Mouse (Mus musculus) forebrain, embryonic 15.5 days (tissue): ENCODE results near the gene Rpn1. TPM values are rescaled to one million over a fixed set of nuclear protein-coding genes. Genes with fewer than 3 reads are reported as not detected.

ENCODE experiments used
- ATAC-seq: fragments of 200-750 bp; cut with Nextera tagmentation; replicated peaks from 2 replicates; pipeline ENCODE4 v1.8.0; 2017; ENCODE audit warnings: mild to moderate bottlenecking, moderate TSS enrichment, moderate library complexity
- H3K27ac ChIP-seq: fragments of 300-500 bp; sonication (generic); replicated peaks from 2 replicates; pipeline ENCODE4 v1.5.1; 2015; ENCODE audit warnings: mild to moderate bottlenecking, inconsistent platforms
- H3K27me3 ChIP-seq: fragments of 300-500 bp; sonication (generic); 2 replicates; pipeline ENCODE4 v1.6.1; 2015; ENCODE audit warnings: inconsistent platforms
- H3K36me3 ChIP-seq: fragments of 300-500 bp; sonication (generic); 2 replicates; pipeline ENCODE4 v1.6.1; 2015; ENCODE audit warnings: mild to moderate bottlenecking, inconsistent platforms
- H3K4me1 ChIP-seq: fragments of 300-500 bp; sonication (generic); 2 replicates; pipeline ENCODE4 v1.6.1; 2015; ENCODE audit warnings: inconsistent platforms
- H3K4me2 ChIP-seq: fragments of 300-500 bp; sonication (generic); replicated peaks from 2 replicates; pipeline ENCODE4 v1.6.1; 2015; ENCODE audit warnings: mild to moderate bottlenecking, inconsistent platforms
- H3K4me3 ChIP-seq: fragments of 300-500 bp; sonication (generic); 2 replicates; pipeline ENCODE4 v1.5.1; 2015; ENCODE audit warnings: mild to moderate bottlenecking, inconsistent platforms
- H3K9ac ChIP-seq: fragments of 300-500 bp; sonication (generic); replicated peaks from 2 replicates; pipeline ENCODE4 v1.6.1; 2015; ENCODE audit warnings: mild to moderate bottlenecking, inconsistent platforms
- H3K9me3 ChIP-seq: fragments of 300-500 bp; sonication (generic); 2 replicates; pipeline ENCODE4 v1.6.1; 2016; ENCODE audit warnings: inconsistent platforms
- WGBS: fragments of 180-500 bp; shearing (Covaris S2); methylation state at CpG from one replicate; pipeline ENCODE4 v1.1.7; 2015; ENCODE audit warnings: mixed read lengths; 5-methylcytosine and 5-hydroxymethylcytosine counted together
- polyA plus RNA-seq: library from polyadenylated mRNA; unstranded; fragments of >200 nt; fragmentation: Nextera tagmentation; extraction: Ambion mirVana; gene quantifications from 2 replicates; pipeline ENCODE4 v1.2.1, GENCODE M21; 2015

The Rpn1 gene
- polyA plus RNA-seq, 1 experiment from 2014 or later: 262 TPM

- Histone ChIP-seq H3K4me3 (no peak overlapping the region), H3K9me3 (no peaks in the 10 kb centered on the region), H3K4me1 (no peaks in the 10 kb centered on the region), H3K27ac (no peak overlapping the region), H3K9ac (no peak overlapping the region), H3K27me3 (peaks cover 8% of the 10 kb centered on the region; the same call in 1 of the 2 replicates), H3K4me2 (no peak overlapping the region), H3K36me3 (no peaks in the 10 kb centered on the region)
- WGBS: 77% methylated on average over 11 of the region's 11 CpGs
- ATAC-seq: no peak
These were observed 30.8 kb upstream of the Rpn1 start for GRCm38 (mm10) chr6:88053228-88054080.

GRCm38 (mm10) chr6:88054081-88054835 is 30.0 kb upstream of the Rpn1 start:
- no peak overlapping the region for H3K9ac ChIP-seq
- 62% methylated on average over 9 of the region's 9 CpGs for WGBS
- no peaks in the 10 kb centered on the region for H3K9me3 ChIP-seq
- H3K4me3 ChIP-seq: no peak overlapping the region
- H3K27me3 ChIP-seq: 0 out of 2 replicates have a peak, but pooled peaks cover 3% of the 10 kb centered on the region
- no peak for ATAC-seq
- H3K4me2 ChIP-seq: no peak overlapping the region
- no peaks in the 10 kb centered on the region for H3K36me3 ChIP-seq
- H3K27ac ChIP-seq: no peak overlapping the region
- no peaks in the 10 kb centered on the region for H3K4me1 ChIP-seq

GRCm38 (mm10) chr6:88055663-88056062 is 28.6 kb upstream of the Rpn1 start:
- no peak overlapping the region for H3K4me2 ChIP-seq
- no peak overlapping the region for H3K9ac ChIP-seq
- 78% methylated on average over 5 of the region's 5 CpGs for WGBS
- H3K4me1 ChIP-seq: no peaks in the 10 kb centered on the region
- no peaks in the 10 kb centered on the region for H3K36me3 ChIP-seq
- no peak overlapping the region for H3K4me3 ChIP-seq
- H3K9me3 ChIP-seq: no peaks in the 10 kb centered on the region
- H3K27me3 ChIP-seq: no peaks in the 10 kb centered on the region
- no peak overlapping the region for H3K27ac ChIP-seq
- ATAC-seq: no peak

GRCm38 (mm10) chr6:88056866-88057265 is 27.4 kb upstream of the Rpn1 start:
- Histone ChIP-seq H3K4me1 (no peaks in the 10 kb centered on the region), H3K36me3 (no peaks in the 10 kb centered on the region), H3K27me3 (no peaks in the 10 kb centered on the region), H3K9me3 (no peaks in the 10 kb centered on the region), H3K4me3 (no peak overlapping the region), H3K4me2 (no peak overlapping the region), H3K27ac (no peak overlapping the region), H3K9ac (no peak overlapping the region)
- ATAC-seq: no peak
- WGBS: 94% methylated on average over 5 of the region's 5 CpGs

- ATAC-seq: no peak
- Histone ChIP-seq H3K9ac (no peak overlapping the region), H3K4me2 (no peak overlapping the region), H3K27ac (no peak overlapping the region), H3K9me3 (no peaks in the 10 kb centered on the region), H3K4me1 (no peaks in the 10 kb centered on the region), H3K36me3 (no peaks in the 10 kb centered on the region), H3K4me3 (no peak overlapping the region), H3K27me3 (no peaks in the 10 kb centered on the region)
- 81% methylated on average over 5 of the region's 5 CpGs for WGBS
These were observed 24.4 kb upstream of the Rpn1 start for GRCm38 (mm10) chr6:88059903-88060302.

GRCm38 (mm10) chr6:88060602-88061001 is 23.7 kb upstream of the Rpn1 start:
- ATAC-seq: no peak
- no peak overlapping the region for H3K4me2 ChIP-seq
- H3K27ac ChIP-seq: no peak overlapping the region
- H3K27me3 ChIP-seq: no peaks in the 10 kb centered on the region
- H3K9ac ChIP-seq: no peak overlapping the region
- no peak overlapping the region for H3K4me3 ChIP-seq
- H3K36me3 ChIP-seq: no peaks in the 10 kb centered on the region
- WGBS: 90% methylated on average over 4 of the region's 4 CpGs
- no peaks in the 10 kb centered on the region for H3K4me1 ChIP-seq
- H3K9me3 ChIP-seq: no peaks in the 10 kb centered on the region

GRCm38 (mm10) chr6:88061406-88061805 is 22.9 kb upstream of the Rpn1 start:
- 89% methylated on average over 4 of the region's 4 CpGs for WGBS
- ATAC-seq: no peak
- H3K36me3 ChIP-seq: no peaks in the 10 kb centered on the region

GRCm38 (mm10) chr6:88062398-88062797 is 21.9 kb upstream of the Rpn1 start:
- 85% methylated on average over 4 of the region's 4 CpGs for WGBS

More at GRCm38 (mm10) chr6:88061406-88061805, 22.9 kb upstream of the Rpn1 start:
- H3K27me3 ChIP-seq: no peaks in the 10 kb centered on the region
- no peak overlapping the region for H3K27ac ChIP-seq
- H3K4me1 ChIP-seq: no peaks in the 10 kb centered on the region
- H3K4me2 ChIP-seq: no peak overlapping the region
- no peaks in the 10 kb centered on the region for H3K9me3 ChIP-seq
- H3K4me3 ChIP-seq: no peak overlapping the region
- H3K9ac ChIP-seq: no peak overlapping the region

GRCm38 (mm10) chr6:88064072-88064642 is 20.1 kb upstream of the Rpn1 start:
- no peak overlapping the region for H3K9ac ChIP-seq
- no peaks in the 10 kb centered on the region for H3K9me3 ChIP-seq
- no peak for ATAC-seq
- WGBS: 93% methylated on average over 3 of the region's 3 CpGs
- H3K27me3 ChIP-seq: no peaks in the 10 kb centered on the region
- H3K4me1 ChIP-seq: no peaks in the 10 kb centered on the region
- H3K27ac ChIP-seq: no peak overlapping the region
- H3K4me3 ChIP-seq: no peak overlapping the region
- H3K4me2 ChIP-seq: no peak overlapping the region
- H3K36me3 ChIP-seq: no peaks in the 10 kb centered on the region

More at GRCm38 (mm10) chr6:88062398-88062797, 21.9 kb upstream of the Rpn1 start:
- no peaks in the 10 kb centered on the region for H3K27me3 ChIP-seq
- no peaks in the 10 kb centered on the region for H3K36me3 ChIP-seq
- H3K4me3 ChIP-seq: no peak overlapping the region
- H3K4me1 ChIP-seq: no peaks in the 10 kb centered on the region
- H3K27ac ChIP-seq: no peak overlapping the region
- H3K4me2 ChIP-seq: no peak overlapping the region
- no peak for ATAC-seq
- H3K9me3 ChIP-seq: no peaks in the 10 kb centered on the region
- H3K9ac ChIP-seq: no peak overlapping the region

- Histone ChIP-seq H3K9ac (no peak overlapping the region), H3K4me2 (no peak overlapping the region), H3K36me3 (no peaks in the 10 kb centered on the region), H3K4me1 (no peaks in the 10 kb centered on the region), H3K4me3 (no peak overlapping the region), H3K9me3 (no peaks in the 10 kb centered on the region), H3K27ac (no peak overlapping the region), H3K27me3 (no peaks in the 10 kb centered on the region)
- ATAC-seq: no peak
- WGBS: 41% methylated on average over 4 of the region's 4 CpGs
These were observed 19.2 kb upstream of the Rpn1 start for GRCm38 (mm10) chr6:88065116-88065515.

GRCm38 (mm10) chr6:88065968-88066367 is 18.3 kb upstream of the Rpn1 start:
- Histone ChIP-seq H3K27ac (no peak overlapping the region), H3K27me3 (no peaks in the 10 kb centered on the region), H3K4me1 (no peaks in the 10 kb centered on the region), H3K9ac (no peak overlapping the region), H3K9me3 (no peaks in the 10 kb centered on the region), H3K36me3 (no peaks in the 10 kb centered on the region), H3K4me3 (no peak overlapping the region), H3K4me2 (no peak overlapping the region)
- WGBS: 39% methylated on average over 3 of the region's 3 CpGs
- no peak for ATAC-seq

GRCm38 (mm10) chr6:88067722-88068121 is 16.6 kb upstream of the Rpn1 start:
- H3K27me3 ChIP-seq: peaks cover 2% of the 10 kb centered on the region; the same call in 1 of the 2 replicates
- H3K4me2 ChIP-seq: no peak overlapping the region
- H3K4me3 ChIP-seq: no peak overlapping the region
- H3K9me3 ChIP-seq: no peaks in the 10 kb centered on the region
- ATAC-seq: no peak
- H3K36me3 ChIP-seq: no peaks in the 10 kb centered on the region
- no peak overlapping the region for H3K9ac ChIP-seq
- no peaks in the 10 kb centered on the region for H3K4me1 ChIP-seq
- 76% methylated on average over 3 of the region's 3 CpGs for WGBS
- no peak overlapping the region for H3K27ac ChIP-seq
